Mouse (Mus musculus) kidney, adult 2 months (tissue): ENCODE data around the gene Copz1. TPM values are rescaled to one million over a fixed set of nuclear protein-coding genes. Genes with fewer than 3 reads are reported as not detected.

Experiments
- DNase-seq: peaks from one replicate; pipeline ENCODE4 v3.0.0; 2021
- H3K27ac ChIP-seq: fragments of 200-500 bp; 2 replicates; pipeline ENCODE4 v1.5.1; 2012; ENCODE audit warnings: low read depth, low read length, control low read depth, inconsistent platforms; ENCODE audit not compliant: insufficient read depth
- H3K27me3 ChIP-seq: fragments of 200-500 bp; replicated peaks from 2 replicates; pipeline ENCODE4 v1.6.1; 2012; ENCODE audit warnings: mild to moderate bottlenecking, moderate library complexity, low read length, inconsistent platforms; ENCODE audit not compliant: control insufficient read depth, insufficient read depth
- H3K36me3 ChIP-seq: fragments of 200-500 bp; 2 replicates; pipeline ENCODE4 v1.6.1; 2012; ENCODE audit warnings: mild to moderate bottlenecking, moderate library complexity, low read length, inconsistent platforms; ENCODE audit not compliant: control insufficient read depth, insufficient read depth
- H3K4me1 ChIP-seq: fragments of 200-500 bp; 2 replicates; pipeline ENCODE4 v1.6.1; 2011; ENCODE audit warnings: low read length; ENCODE audit not compliant: control insufficient read depth, insufficient read depth
- H3K4me3 ChIP-seq: fragments of 200-500 bp; 2 replicates; pipeline ENCODE4 v1.5.1; 2011; ENCODE audit warnings: mild to moderate bottlenecking, low read depth, low read length, control low read depth; ENCODE audit not compliant: insufficient read depth
- CTCF ChIP-seq: fragments of 200-500 bp; conservative IDR thresholded peaks from 2 replicates; pipeline ENCODE4 v1.5.1; 2011; ENCODE audit warnings: low read depth, mild to moderate bottlenecking, control low read depth, low read length, moderate library complexity, mixed read lengths; ENCODE audit not compliant: insufficient read depth, insufficient read length
- POLR2A ChIP-seq: fragments of 200-500 bp; IDR thresholded peaks from one replicate; pipeline ENCODE4 v1.6.1; 2011; ENCODE audit warnings: low read depth, low read length, control low read depth
- WGBS: fragments of 180-500 bp; shearing (Covaris S2); methylation state at CpG from one replicate; pipeline ENCODE4 v1.1.7; 2018; 5-methylcytosine and 5-hydroxymethylcytosine counted together
- polyA plus RNA-seq: library from polyadenylated mRNA; depleted of rRNA; stranded (reverse); fragments of >200 nt; gene quantifications from 2 replicates; pipeline ENCODE4 v1.2.3, GENCODE M21; 2012; rRNA removed

Gene Copz1
- polyA plus RNA-seq, 1 experiment = 138 TPM

DNA sequence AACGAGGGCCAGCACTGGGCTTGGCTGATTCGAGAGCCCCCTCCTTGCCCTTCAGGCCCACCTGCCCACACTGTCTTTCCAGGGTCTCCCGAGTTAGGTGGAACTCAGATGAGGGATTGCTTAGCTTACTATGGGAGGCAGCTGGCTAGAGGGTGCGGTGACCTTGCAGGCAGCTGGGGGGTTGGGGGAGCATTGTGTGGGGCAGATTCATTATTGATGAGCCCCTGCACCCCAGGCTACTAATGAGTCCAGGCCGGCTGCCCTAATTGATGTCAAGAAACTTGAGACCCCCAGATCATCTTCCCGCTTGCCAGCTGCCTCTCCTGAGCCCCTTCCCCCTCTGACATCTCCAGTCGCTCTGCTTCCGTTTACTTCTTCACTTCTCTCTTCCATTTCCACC is 69.0 kb downstream of the Copz1 start:
- TF ChIP-seq CTCF = no peak
- DNase-seq = no peak
- H3K4me3 ChIP-seq = no peak overlapping the region
- peaks cover 2% of the 10 kb centered on the region; the same call in 1 of the 2 replicates for H3K4me1 ChIP-seq
- H3K36me3 ChIP-seq = no peaks in the 10 kb centered on the region
- H3K27ac ChIP-seq = no peak overlapping the region
- no peaks in the 10 kb centered on the region; the same call in 1 of the 2 replicates for H3K27me3 ChIP-seq
- WGBS = 59% methylated on average over 8 of the region's 8 CpGs

DNA sequence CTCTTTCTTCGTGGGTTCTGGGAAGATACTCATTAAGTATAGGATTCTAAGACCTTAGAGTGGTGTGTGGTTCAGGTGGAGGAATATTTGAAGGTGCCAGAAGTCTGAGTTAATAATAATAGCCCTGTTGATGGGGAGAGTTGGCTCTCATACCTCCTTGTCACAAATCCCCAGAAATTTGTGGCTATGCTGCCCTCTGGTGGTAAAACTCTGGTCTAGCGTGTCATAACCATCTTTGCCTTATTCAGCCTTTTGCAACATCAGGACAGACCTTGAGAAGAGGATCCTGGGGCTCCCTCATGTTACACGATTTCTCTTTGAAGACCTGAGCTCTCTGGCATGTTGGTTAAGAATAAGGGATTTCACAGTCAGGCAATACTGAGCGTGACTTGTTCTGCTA is 69.9 kb downstream of the Copz1 start:
- H3K27me3 ChIP-seq = no peaks in the 10 kb centered on the region; the same call in 1 of the 2 replicates
- DNase-seq = peak; percentile 79
- peaks cover 2% of the 10 kb centered on the region; the same call in 1 of the 2 replicates for H3K4me1 ChIP-seq
- 22% methylated on average over 4 of the region's 4 CpGs for WGBS
- H3K27ac ChIP-seq = no peak overlapping the region
- TF ChIP-seq CTCF (peak; percentile 70), POLR2A (no peak)
- no peak overlapping the region for H3K4me3 ChIP-seq
- H3K36me3 ChIP-seq = no peaks in the 10 kb centered on the region

DNA sequence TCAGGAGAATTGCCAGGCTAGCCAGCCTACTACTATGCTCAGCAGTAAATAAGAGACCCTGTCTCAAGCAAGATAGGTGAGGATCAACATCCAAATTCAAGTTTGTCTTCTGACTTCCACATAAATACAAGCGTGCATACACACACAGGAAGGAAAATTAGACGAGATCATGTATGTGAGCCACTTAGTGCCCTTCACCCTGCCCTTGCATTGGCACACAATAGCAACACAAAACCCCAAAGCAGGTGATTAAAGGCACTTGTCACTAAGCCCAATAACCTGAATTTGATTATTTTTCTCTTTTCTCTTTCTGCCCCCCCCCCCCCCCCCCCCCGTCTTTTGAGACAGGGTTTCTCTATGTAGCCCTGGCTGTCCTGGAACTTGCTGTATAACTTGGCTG is 70.5 kb downstream of the Copz1 start:
- H3K36me3 ChIP-seq = no peaks in the 10 kb centered on the region
- no peak overlapping the region for H3K27ac ChIP-seq
- peaks cover 2% of the 10 kb centered on the region; the same call in 1 of the 2 replicates for H3K4me1 ChIP-seq
- DNase-seq = no peak
- H3K27me3 ChIP-seq = no peaks in the 10 kb centered on the region; the same call in 1 of the 2 replicates
- TF ChIP-seq POLR2A (no peak), CTCF (no peak)
- no peak overlapping the region for H3K4me3 ChIP-seq
- WGBS = 77% methylated on average over 3 of the region's 3 CpGs

DNA sequence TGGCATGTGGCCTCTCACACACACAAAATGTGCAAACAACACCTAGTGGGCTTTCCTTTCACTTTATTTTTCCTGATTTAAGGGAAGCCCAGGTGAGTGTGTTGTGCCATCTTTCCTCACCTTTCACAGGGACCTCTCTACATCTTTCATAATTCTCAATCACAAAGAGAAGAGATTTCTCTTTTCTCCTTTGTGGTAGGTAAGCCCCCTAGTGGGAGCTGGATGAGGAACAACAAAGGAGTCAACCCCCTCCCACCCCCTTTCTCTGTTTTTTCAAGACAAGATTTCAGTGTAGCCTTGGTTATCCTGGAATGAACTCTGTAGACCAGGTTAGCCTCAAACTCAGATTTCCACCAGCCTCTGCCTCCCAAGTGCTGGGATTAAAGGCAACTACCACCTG is 71.0 kb downstream of the Copz1 start:
- no peaks in the 10 kb centered on the region for H3K36me3 ChIP-seq
- no peak for TF ChIP-seq POLR2A
- no peak for TF ChIP-seq CTCF
- H3K4me1 ChIP-seq = peaks cover 2% of the 10 kb centered on the region; the same call in 1 of the 2 replicates
- no peaks in the 10 kb centered on the region; the same call in 1 of the 2 replicates for H3K27me3 ChIP-seq
- no peak overlapping the region for H3K27ac ChIP-seq
- no peak overlapping the region for H3K4me3 ChIP-seq
- no peak for DNase-seq

DNA sequence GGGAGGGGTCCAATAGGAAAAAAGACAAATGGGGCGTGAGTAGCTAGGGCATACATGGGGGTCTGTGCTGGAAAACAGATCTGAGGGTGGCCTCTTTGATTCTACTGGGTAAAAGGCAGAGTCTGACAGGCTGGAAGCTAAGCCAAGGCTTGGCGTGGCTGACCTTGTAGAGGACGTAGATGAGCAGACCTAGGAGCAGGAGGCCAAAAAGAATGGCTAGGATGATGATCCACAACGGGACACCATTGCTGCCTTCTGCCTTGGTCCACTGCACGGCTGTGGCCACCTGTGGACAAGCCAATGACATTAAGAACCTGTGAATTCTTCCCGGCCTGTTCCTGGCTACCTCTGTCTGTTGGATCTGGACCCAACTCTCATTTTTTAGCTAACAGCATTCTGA is 73.3 kb downstream of the Copz1 start:
- 88% methylated on average over 6 of the region's 6 CpGs for WGBS
- Histone ChIP-seq H3K27me3 (no peaks in the 10 kb centered on the region), H3K4me1 (no peaks in the 10 kb centered on the region; the same call in 1 of the 2 replicates), H3K4me3 (no peak overlapping the region), H3K27ac (no peak overlapping the region), H3K36me3 (no peaks in the 10 kb centered on the region)
- TF ChIP-seq POLR2A (no peak), CTCF (no peak)
- DNase-seq = no peak

DNA sequence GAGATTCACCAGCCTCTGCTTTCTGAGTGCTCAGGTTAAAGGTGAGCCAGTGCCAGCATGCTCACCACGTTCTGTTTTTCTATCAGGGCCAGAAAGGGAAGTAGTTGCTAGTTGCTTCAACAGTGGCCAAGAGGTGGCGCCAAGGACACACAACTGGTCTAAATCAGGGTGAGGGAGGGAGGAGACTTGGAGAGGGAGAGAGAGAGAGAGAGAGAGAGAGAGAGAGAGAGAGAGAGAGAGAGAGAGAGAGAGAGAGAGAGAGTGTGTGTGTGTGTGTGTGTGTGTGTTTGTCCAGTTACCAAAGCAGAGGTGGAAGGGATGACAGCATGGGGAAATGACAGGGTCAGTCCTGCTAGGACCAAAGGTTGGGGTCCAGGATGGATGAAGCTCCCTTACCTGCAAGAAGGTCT is 74.8 kb downstream of the Copz1 start:
- Histone ChIP-seq H3K27me3 (no peaks in the 10 kb centered on the region), H3K27ac (no peak overlapping the region), H3K4me1 (no peaks in the 10 kb centered on the region; the same call in 1 of the 2 replicates), H3K36me3 (no peaks in the 10 kb centered on the region), H3K4me3 (no peak overlapping the region)
- TF ChIP-seq CTCF (peak; percentile 84), POLR2A (no peak)
- DNase-seq = peak; percentile 76
- WGBS = 0% methylated on average over 2 of the region's 2 CpGs

Other genes with a start within 250 kb of the Copz1 start
- gene Smug1, start 105.6 kb upstream of the Copz1 start, polyA plus RNA-seq = 15.5 and 19.4 TPM in 2 replicates
- gene Cbx5, start 32.9 kb upstream of the Copz1 start, polyA plus RNA-seq = 18.8 and 26.9 TPM in 2 replicates
- gene Hnrnpa1, start 32.3 kb upstream of the Copz1 start, polyA plus RNA-seq = 50.0 and 69.3 TPM in 2 replicates
- gene Nfe2, start 14.3 kb upstream of the Copz1 start, polyA plus RNA-seq = 0.58 and 1.0 TPM in 2 replicates
- gene Gpr84, start 37.9 kb downstream of the Copz1 start, polyA plus RNA-seq = 0.13 TPM in 1 of 2 replicates, not detected in the other
- 5.2 and 6.1 TPM in 2 replicates for gene Zfp385a, start 67.4 kb downstream of the Copz1 start, polyA plus RNA-seq
- 9.3 and 9.7 TPM in 2 replicates for gene Itga5, start 94.0 kb downstream of the Copz1 start, polyA plus RNA-seq
- 0.23 TPM in 1 of 2 replicates, not detected in the other for gene Gtsf1, start 157.8 kb downstream of the Copz1 start, polyA plus RNA-seq
- gene Gtsf2, start 175.8 kb downstream of the Copz1 start, polyA plus RNA-seq = not detected in 2 replicates
- gene Nckap1l, start 181.1 kb downstream of the Copz1 start, polyA plus RNA-seq = 3.0 and 5.9 TPM in 2 replicates
- 2.0 and 2.8 TPM in 2 replicates for gene Pde1b, start 230.3 kb downstream of the Copz1 start, polyA plus RNA-seq